Mouse (Mus musculus): ENCODE measurements at regions not wholly inside any gene's neighbourhood (a gene's known extent, or its start where the extent isn't known, plus 50 kb on each side); places are given as distances from the start of the nearest gene placed in this dataset.

- Histone ChIP-seq H3K4me2 (no peak overlapping the region), H3K36me3 (ENCODE audit: control insufficient read depth, insufficient read depth, low read length) (no peaks in the 10 kb centered on the region), H3K9me3 (ENCODE audit: control insufficient read depth, low read length) (no peaks in the 10 kb centered on the region), H3K4me3 (ENCODE audit: low read depth, low read length) (no peak overlapping the region), H3K4me1 (replicated peaks; ENCODE audit: control insufficient read depth, insufficient read depth, low read length) (no peaks in the 10 kb centered on the region), H3K27me3 (replicated peaks; ENCODE audit: control insufficient read depth, insufficient read depth, low read length) (no peaks in the 10 kb centered on the region), H3K27ac (ENCODE audit: low read depth, low read length) (no peak overlapping the region), H3K9ac (ENCODE audit: low read depth, low read length) (no peak overlapping the region)
- DNase-seq (ENCODE audit: low spot score), result no peak
- no peak for ATAC-seq (replicated peaks; ENCODE audit: low FRiP score)
- WGBS, result 58% methylated on average over 4 of the region's 4 CpGs
These were observed 526.0 kb downstream of the Grin2a start for GRCm38 (mm10) chr16:9469394-9469793.

GRCm38 (mm10) chr16:9485291-9485690, 510.1 kb downstream of the Grin2a start:
- no peak for ATAC-seq (replicated peaks; ENCODE audit: low FRiP score)
- no peak overlapping the region for H3K4me3 ChIP-seq (ENCODE audit: low read depth, low read length)
- no peaks in the 10 kb centered on the region for H3K36me3 ChIP-seq (ENCODE audit: control insufficient read depth, insufficient read depth, low read length)
- H3K27me3 ChIP-seq (replicated peaks; ENCODE audit: control insufficient read depth, insufficient read depth, low read length), result no peaks in the 10 kb centered on the region
- DNase-seq (ENCODE audit: low spot score), result no peak
- H3K9me3 ChIP-seq (ENCODE audit: control insufficient read depth, low read length), result no peaks in the 10 kb centered on the region
- no peaks in the 10 kb centered on the region for H3K4me1 ChIP-seq (replicated peaks; ENCODE audit: control insufficient read depth, insufficient read depth, low read length)
- H3K9ac ChIP-seq (ENCODE audit: low read depth, low read length), result no peak overlapping the region
- no peak overlapping the region for H3K4me2 ChIP-seq
- H3K27ac ChIP-seq (ENCODE audit: low read depth, low read length), result no peak overlapping the region
- WGBS, result 75% methylated on average over 1 of the region's 1 CpGs

- no peak overlapping the region for H3K4me3 ChIP-seq (ENCODE audit: low read depth, low read length)
- H3K9me3 ChIP-seq (ENCODE audit: control insufficient read depth, low read length), result no peaks in the 10 kb centered on the region
- H3K36me3 ChIP-seq (ENCODE audit: control insufficient read depth, insufficient read depth, low read length), result no peaks in the 10 kb centered on the region
- DNase-seq (ENCODE audit: low spot score) (no peak), ATAC-seq (replicated peaks; ENCODE audit: low FRiP score) (no peak)
- H3K4me1 ChIP-seq (replicated peaks; ENCODE audit: control insufficient read depth, insufficient read depth, low read length), result no peaks in the 10 kb centered on the region
- no peak overlapping the region for H3K9ac ChIP-seq (ENCODE audit: low read depth, low read length)
- H3K27me3 ChIP-seq (replicated peaks; ENCODE audit: control insufficient read depth, insufficient read depth, low read length), result no peaks in the 10 kb centered on the region
- WGBS, result 52% methylated on average over 2 of the region's 2 CpGs
- no peak overlapping the region for H3K27ac ChIP-seq (ENCODE audit: low read depth, low read length)
- no peak overlapping the region for H3K4me2 ChIP-seq
These were observed 497.1 kb downstream of the Grin2a start for GRCm38 (mm10) chr16:9498301-9498700.

- 79% methylated on average over 4 of the region's 4 CpGs for WGBS
- ATAC-seq (replicated peaks; ENCODE audit: low FRiP score), result no peak
These were observed 493.6 kb downstream of the Grin2a start for GRCm38 (mm10) chr16:9501713-9502112.

GRCm38 (mm10) chr16:9509666-9510065, 485.7 kb downstream of the Grin2a start:
- Histone ChIP-seq H3K36me3 (ENCODE audit: control insufficient read depth, insufficient read depth, low read length) (no peaks in the 10 kb centered on the region), H3K4me3 (ENCODE audit: low read depth, low read length) (no peak overlapping the region), H3K27ac (ENCODE audit: low read depth, low read length) (no peak overlapping the region), H3K9me3 (ENCODE audit: control insufficient read depth, low read length) (no peaks in the 10 kb centered on the region), H3K27me3 (replicated peaks; ENCODE audit: control insufficient read depth, insufficient read depth, low read length) (no peaks in the 10 kb centered on the region), H3K4me2 (no peak overlapping the region), H3K9ac (ENCODE audit: low read depth, low read length) (no peak overlapping the region), H3K4me1 (replicated peaks; ENCODE audit: control insufficient read depth, insufficient read depth, low read length) (no peaks in the 10 kb centered on the region)
- ATAC-seq (replicated peaks; ENCODE audit: low FRiP score) (no peak), DNase-seq (ENCODE audit: low spot score) (no peak)
- WGBS, result 80% methylated on average over 1 of the region's 1 CpGs

More at GRCm38 (mm10) chr16:9501713-9502112, 493.6 kb downstream of the Grin2a start:
- H3K9ac ChIP-seq (ENCODE audit: low read depth, low read length), result no peak overlapping the region
- H3K4me3 ChIP-seq (ENCODE audit: low read depth, low read length), result no peak overlapping the region
- no peaks in the 10 kb centered on the region for H3K27me3 ChIP-seq (replicated peaks; ENCODE audit: control insufficient read depth, insufficient read depth, low read length)
- H3K4me1 ChIP-seq (replicated peaks; ENCODE audit: control insufficient read depth, insufficient read depth, low read length), result no peaks in the 10 kb centered on the region
- no peak overlapping the region for H3K27ac ChIP-seq (ENCODE audit: low read depth, low read length)
- no peaks in the 10 kb centered on the region for H3K9me3 ChIP-seq (ENCODE audit: control insufficient read depth, low read length)
- H3K36me3 ChIP-seq (ENCODE audit: control insufficient read depth, insufficient read depth, low read length), result no peaks in the 10 kb centered on the region
- no peak overlapping the region for H3K4me2 ChIP-seq
- no peak for DNase-seq (ENCODE audit: low spot score)

- Histone ChIP-seq H3K9ac (ENCODE audit: low read depth, low read length) (no peak overlapping the region), H3K9me3 (ENCODE audit: control insufficient read depth, low read length) (no peaks in the 10 kb centered on the region), H3K4me3 (ENCODE audit: low read depth, low read length) (no peak overlapping the region), H3K4me1 (replicated peaks; ENCODE audit: control insufficient read depth, insufficient read depth, low read length) (no peaks in the 10 kb centered on the region), H3K36me3 (ENCODE audit: control insufficient read depth, insufficient read depth, low read length) (no peaks in the 10 kb centered on the region), H3K27ac (ENCODE audit: low read depth, low read length) (no peak overlapping the region), H3K27me3 (replicated peaks; ENCODE audit: control insufficient read depth, insufficient read depth, low read length) (no peaks in the 10 kb centered on the region), H3K4me2 (no peak overlapping the region)
- 51% methylated on average over 4 of the region's 4 CpGs for WGBS
- DNase-seq (ENCODE audit: low spot score) (no peak), ATAC-seq (replicated peaks; ENCODE audit: low FRiP score) (no peak)
These were observed 480.8 kb downstream of the Grin2a start for GRCm38 (mm10) chr16:9514538-9514937.
